Mouse (Mus musculus) brain, embryonic 14.5 days (tissue): ENCODE results near the gene Dbx1.

Experiments
- CTCF ChIP-seq: fragments of 200-500 bp; IDR thresholded peaks from 2 replicates; pipeline ENCODE4 v1.5.1; 2012; ENCODE audit warnings: inconsistent platforms, mild to moderate bottlenecking, moderate library complexity, borderline replicate concordance; ENCODE audit not compliant: insufficient read depth, insufficient read length; ENCODE audit errors: extremely low read depth
- POLR2A ChIP-seq: fragments of 200-500 bp; IDR thresholded peaks from 2 replicates; pipeline ENCODE4 v1.6.1; 2012; ENCODE audit warnings: mild to moderate bottlenecking, inconsistent platforms, borderline replicate concordance; ENCODE audit not compliant: poor library complexity, insufficient read depth, insufficient read length, severe bottlenecking; ENCODE audit errors: extremely low read depth

GRCm38 (mm10) chr7:49632391-49632790 lies 4.3 kb downstream of the Dbx1 start:
- no peak for TF ChIP-seq CTCF
- no peak for TF ChIP-seq POLR2A
